8 mouse cellular contexts compared by ENCODE assay signal in the genomic region with DNA sequence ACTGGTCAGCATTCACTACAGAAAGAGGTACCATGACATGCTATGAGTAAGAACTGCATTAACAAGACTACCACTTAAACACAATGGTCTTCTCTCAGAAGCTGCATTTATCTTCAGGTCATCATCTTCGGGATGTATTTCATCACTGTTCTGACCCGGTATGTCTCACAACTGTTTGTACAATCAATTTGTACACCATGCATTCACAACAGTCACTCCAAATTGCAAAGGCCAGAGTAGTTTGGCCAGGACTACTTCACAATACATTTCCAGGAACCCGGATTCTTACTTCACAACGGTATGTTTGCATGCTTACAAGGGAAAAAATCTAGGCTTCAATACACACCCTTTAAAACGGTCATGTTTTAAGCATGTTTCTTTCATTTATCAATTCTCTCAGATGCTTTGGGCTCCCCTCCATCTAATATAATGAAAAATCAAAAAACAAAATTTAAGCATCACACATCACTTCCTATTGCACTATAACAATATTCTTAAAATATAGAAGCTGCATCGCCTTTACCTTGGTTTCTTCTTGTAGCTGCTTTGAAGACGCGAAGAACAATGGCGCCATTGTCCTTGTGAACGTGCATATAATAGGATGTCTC. TPM values are rescaled to one million over a fixed set of nuclear protein-coding genes. Genes with fewer than 3 reads are reported as not detected.
DNase-seq lines count a peak whose midpoint lies in the region; ATAC-seq and TF ChIP-seq lines count a peak whose summit lies in the region.

No protein-coding gene starts in this region.

- H3K9ac ChIP-seq in intestine, embryonic 14.5 days (ENCODE audit: low read length): peak overlapping the region; percentile 99
- H3K9ac ChIP-seq in neural tube, embryonic 14.5 days (replicated peaks; ENCODE audit: low read depth, low read length): peak overlapping the region; percentile 67

- H3K4me1 ChIP-seq in intestine, embryonic 14.5 days (replicated peaks; ENCODE audit: control insufficient read depth, insufficient read depth, low read length): peaks cover 6% of the 10 kb centered on the region; the same call in 1 of the 2 replicates
- peaks cover 12% of the 10 kb centered on the region for H3K4me1 ChIP-seq in neural tube, embryonic 14.5 days (ENCODE audit: control insufficient read depth, insufficient read depth, low read length)

- no peak for TF ChIP-seq POLR2A in brain, embryonic 14.5 days (IDR thresholded peaks at IDR 0.05; ENCODE audit: borderline replicate concordance, extremely low read depth, insufficient read depth, insufficient read length, poor library complexity, severe bottlenecking)

- peak overlapping the region; percentile 82 for H3K4me3 ChIP-seq in left cerebral cortex, adult 2 months
- H3K4me3 ChIP-seq in intestine, embryonic 14.5 days (ENCODE audit: low read depth, low read length): peak overlapping the region; percentile 88
- H3K4me3 ChIP-seq in neural tube, embryonic 14.5 days (ENCODE audit: low read depth, low read length): peak overlapping the region; percentile 45

- ATAC-seq in intestine, embryonic 14.5 days (replicated peaks; ENCODE audit: low FRiP score, low TSS enrichment, low read depth): no peak
- peak; percentile 1; the same call in 1 of the 2 replicates for ATAC-seq in neural tube, embryonic 14.5 days (ENCODE audit: low read depth)

- no peaks in the 10 kb centered on the region for H3K9me3 ChIP-seq in intestine, embryonic 14.5 days (ENCODE audit: control insufficient read depth, low read length)
- H3K9me3 ChIP-seq in neural tube, embryonic 14.5 days (ENCODE audit: control insufficient read depth, low read length): no peaks in the 10 kb centered on the region

- no peak for TF ChIP-seq CTCF in left cerebral cortex, adult 2 months (IDR thresholded peaks at IDR 0.05)
- TF ChIP-seq CTCF in brain, embryonic 14.5 days (IDR thresholded peaks at IDR 0.05; ENCODE audit: borderline replicate concordance, extremely low read depth, insufficient read depth, insufficient read length): no peak

- H3K27ac ChIP-seq in left cerebral cortex, adult 2 months: peak overlapping the region; percentile 92
- H3K27ac ChIP-seq in intestine, embryonic 14.5 days (ENCODE audit: low read depth): peak overlapping the region; percentile 95
- peak overlapping the region; percentile 74 for H3K27ac ChIP-seq in neural tube, embryonic 14.5 days (ENCODE audit: low read depth, low read length)

- peaks cover 17% of the 10 kb centered on the region for H3K36me3 ChIP-seq in intestine, embryonic 14.5 days (ENCODE audit: control insufficient read depth, insufficient read depth, low read length)
- H3K36me3 ChIP-seq in neural tube, embryonic 14.5 days (ENCODE audit: control insufficient read depth, insufficient read depth, low read length): peaks cover 15% of the 10 kb centered on the region

- intact Hi-C loops in left cerebral cortex, adult 2 months (cut with DNase I): loop anchor here (2.0 kb wide), 1 partner anchor 83 kb away; the partner anchor contains the start of gene Snx14

- WGBS in intestine, embryonic 14.5 days: under 1% methylated on average over 10 of the region's 10 CpGs
- WGBS in neural tube, embryonic 14.5 days: under 1% methylated on average over 10 of the region's 10 CpGs

- DNase-seq in left cerebral cortex, adult 2 months (ENCODE audit: extremely low spot score in 1 of 2, low spot score in 2 of 2): no peak
- DNase-seq in left cerebral cortex, adult 11 months (ENCODE audit: low spot score): no peak
- DNase-seq in brain, embryonic 14.5 days (ENCODE audit: low read depth): peak; percentile 36
- peak; percentile 54 for DNase-seq in intestine, embryonic 14.5 days (ENCODE audit: low spot score)
- DNase-seq in yolk sac, embryonic 10.5 days (ENCODE audit: low spot score): no peak
- no peak for DNase-seq in adrenal gland, adult 8-10 months
- DNase-seq in gastrocnemius, postnatal 10 days: no peak

- peak overlapping the region; percentile 62 for H3K4me2 ChIP-seq in intestine, embryonic 14.5 days (ENCODE audit: low read length)
- peak overlapping the region; percentile 64 for H3K4me2 ChIP-seq in neural tube, embryonic 14.5 days (ENCODE audit: low read depth, low read length)

- no peaks in the 10 kb centered on the region for H3K27me3 ChIP-seq in intestine, embryonic 14.5 days (replicated peaks; ENCODE audit: control insufficient read depth, insufficient read depth, low read length)
- H3K27me3 ChIP-seq in neural tube, embryonic 14.5 days (ENCODE audit: control insufficient read depth, insufficient read depth, low read length): no peaks in the 10 kb centered on the region

RNA-seq across cellular contexts. Expression of gene Zfp949, which starts 25.8 kb away (rescaled TPM):
- total RNA-seq in left cerebral cortex, adult 2 months (2021): 10 to 100 TPM; 26.0 to 26.2 TPM
- polyA plus RNA-seq in brain, embryonic 14.5 days (2012; rRNA removed): 11.0 and 13.9 TPM in 2 replicates
- 8.8 and 9.6 TPM in 2 replicates for polyA plus RNA-seq in intestine, embryonic 14.5 days (2014; fragmentation: Nextera tagmentation; extraction: Ambion mirVana)
- polyA plus RNA-seq in neural tube, embryonic 14.5 days (2014; fragmentation: Nextera tagmentation; extraction: Ambion mirVana): 20.8 and 21.2 TPM in 2 replicates
- total RNA-seq in adrenal gland, adult 8-10 months (2022): 10 to 100 TPM in 2 of 4 experiments, 1 to 10 TPM in 2; 7.3 to 17.2 (median 12.2) TPM
- total RNA-seq in gastrocnemius, postnatal 10 days (2021): 1 to 10 TPM; 6.4 to 7.1 TPM

RNA-seq across cellular contexts. Expression of gene Syncrip, which starts 39.7 kb away (rescaled TPM):
- total RNA-seq in left cerebral cortex, adult 2 months (2021): 10 to 100 TPM; 68.7 to 71.3 TPM
- polyA plus RNA-seq in brain, embryonic 14.5 days (2012; rRNA removed): 34.3 and 75.7 TPM in 2 replicates
- polyA plus RNA-seq in intestine, embryonic 14.5 days (2014; fragmentation: Nextera tagmentation; extraction: Ambion mirVana): 104 and 106 TPM in 2 replicates
- 86.6 and 87.8 TPM in 2 replicates for polyA plus RNA-seq in neural tube, embryonic 14.5 days (2014; fragmentation: Nextera tagmentation; extraction: Ambion mirVana)
- total RNA-seq in adrenal gland, adult 8-10 months (2022): 10 to 100 TPM; 57.7 to 79.2 (median 71.1) TPM
- total RNA-seq in gastrocnemius, postnatal 10 days (2021): 10 to 100 TPM; 65.8 to 77.3 TPM

RNA-seq across cellular contexts. Expression of gene Trim43a, which starts 58.6 kb away (rescaled TPM):
- 1 to 10 TPM; 1.6 to 1.7 TPM for total RNA-seq in left cerebral cortex, adult 2 months (2021)
- 0.05 and 0.51 TPM in 2 replicates for polyA plus RNA-seq in brain, embryonic 14.5 days (2012; rRNA removed)
- polyA plus RNA-seq in intestine, embryonic 14.5 days (2014; fragmentation: Nextera tagmentation; extraction: Ambion mirVana): 0.08 TPM in 1 of 2 replicates, not detected in the other
- polyA plus RNA-seq in neural tube, embryonic 14.5 days (2014; fragmentation: Nextera tagmentation; extraction: Ambion mirVana): 0.21 and 0.29 TPM in 2 replicates
- total RNA-seq in adrenal gland, adult 8-10 months (2022): 1 to 10 TPM in 1 of 4 experiments, under 1 TPM in 3; 0.15 to 1.2 (median 0.42) TPM
- not detected for total RNA-seq in gastrocnemius, postnatal 10 days (2021)

Comparison
In these comparisons a context has a peak if more than half of its experiments do, and no peak if none do; other contexts are left out.
1. DNase-seq: peak in brain, embryonic 14.5 days (single experiment) and intestine, embryonic 14.5 days (single experiment); none in left cerebral cortex, adult 2 months (0 of 2), left cerebral cortex, adult 11 months (single experiment), yolk sac, embryonic 10.5 days (single experiment), adrenal gland, adult 8-10 months (single experiment) and gastrocnemius, postnatal 10 days (single experiment).
2. Peak in every context shown above with its lines, with median percentiles within 50 percentile points of each other: H3K27ac ChIP-seq and H3K4me3 ChIP-seq.